Mouse (Mus musculus): ENCODE results near the gene Slc41a2. TPM values are rescaled to one million over a fixed set of nuclear protein-coding genes. Genes with fewer than 3 reads are reported as not detected.

Slc41a2 gene
- polyA plus RNA-seq, 1 experiment from 2014 or later, result 0.87 TPM

DNA sequence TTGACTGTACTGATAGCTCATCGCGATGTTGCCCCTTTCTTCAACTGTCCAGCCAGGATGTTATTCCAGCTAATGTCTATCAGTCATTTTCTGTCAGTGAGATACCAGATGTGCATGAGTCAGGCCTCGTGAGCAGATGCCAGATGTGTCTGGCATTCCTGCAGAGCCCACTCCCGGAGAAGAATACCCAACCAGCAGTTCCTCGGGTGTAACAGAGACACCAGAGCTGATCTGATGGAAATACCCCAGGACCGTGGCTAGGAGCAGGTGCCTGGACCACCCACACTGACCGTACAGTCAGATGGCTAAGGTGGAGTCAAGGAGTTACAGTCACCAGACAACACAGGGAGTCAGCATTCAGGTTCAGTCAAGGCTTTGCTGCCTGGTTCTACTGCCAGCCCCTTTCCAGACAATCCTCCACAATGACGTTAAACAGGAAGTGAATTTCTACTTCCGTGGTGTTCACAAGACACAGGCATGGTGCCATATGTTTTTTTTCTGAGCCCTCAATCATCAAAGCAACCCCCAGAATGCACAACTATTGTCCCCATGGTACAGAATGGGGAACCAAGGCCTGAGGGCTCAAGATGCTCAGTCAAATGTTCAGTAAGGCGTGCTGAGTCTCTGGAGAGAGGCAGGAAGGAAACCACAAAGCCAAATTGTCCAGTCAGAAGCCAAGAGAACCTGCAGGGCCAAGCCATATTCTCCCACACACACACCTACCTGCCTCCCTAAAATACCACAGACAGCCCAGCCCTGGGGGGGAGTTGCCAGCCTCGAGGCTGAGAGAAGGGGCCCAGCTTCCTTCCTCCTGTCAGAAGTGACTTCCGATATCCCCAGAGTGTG, 153.8 kb downstream of the Slc41a2 start:
- DNase-seq (ENCODE audit: low spot score), result peak; percentile 12
- Histone ChIP-seq H3K4me2 (ENCODE audit: low read length) (no peak overlapping the region), H3K9ac (ENCODE audit: low read depth, low read length) (no peak overlapping the region), H3K27ac (peak overlapping the region; percentile 55), H3K9me3 (replicated peaks; ENCODE audit: low read length) (no peaks in the 10 kb centered on the region), H3K4me3 (replicated peaks; ENCODE audit: low read depth, low read length) (no peak overlapping the region), H3K36me3 (ENCODE audit: insufficient read depth, low read length) (no peaks in the 10 kb centered on the region), H3K4me1 (replicated peaks; ENCODE audit: insufficient read depth, low read length) (peaks cover 11% of the 10 kb centered on the region), H3K27me3 (ENCODE audit: insufficient read depth, low read length) (no peaks in the 10 kb centered on the region)
- 46% methylated on average over 12 of the region's 12 CpGs for WGBS
- TF ChIP-seq CTCF (IDR thresholded peaks at IDR 0.05; ENCODE audit: low read depth), result no peak
- no peak for ATAC-seq (replicated peaks; ENCODE audit: low FRiP score, low read depth)

DNA sequence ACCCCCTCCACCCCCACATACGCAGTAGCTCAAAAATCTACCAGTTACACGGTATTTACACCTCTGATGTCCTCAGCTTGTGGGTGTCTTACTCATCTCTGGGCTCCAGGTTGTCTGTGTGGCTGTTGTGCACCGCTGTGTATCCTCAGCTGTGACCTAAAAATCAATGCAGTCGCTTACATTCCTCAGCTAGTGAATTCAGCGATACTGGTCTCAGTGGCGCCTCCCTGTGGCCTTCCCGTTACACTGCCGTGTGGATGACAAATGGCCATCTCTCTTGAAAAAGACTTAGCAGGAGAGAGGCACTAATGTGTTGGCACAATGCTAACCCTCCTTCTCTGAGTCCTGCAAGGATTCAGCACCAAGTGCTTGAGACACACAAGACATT, 155.1 kb downstream of the Slc41a2 start:
- peak; percentile 87 for TF ChIP-seq CTCF (IDR thresholded peaks at IDR 0.05; ENCODE audit: low read depth)
- no peak overlapping the region for H3K4me2 ChIP-seq (ENCODE audit: low read length)
- no peak overlapping the region for H3K27ac ChIP-seq
- WGBS, result 39% methylated on average over 8 of the region's 8 CpGs
- ATAC-seq (replicated peaks; ENCODE audit: low FRiP score, low read depth) (no peak), DNase-seq (ENCODE audit: low spot score) (peak; percentile 79)
- peaks cover 11% of the 10 kb centered on the region for H3K4me1 ChIP-seq (replicated peaks; ENCODE audit: insufficient read depth, low read length)
- no peaks in the 10 kb centered on the region for H3K36me3 ChIP-seq (ENCODE audit: insufficient read depth, low read length)
- H3K27me3 ChIP-seq (ENCODE audit: insufficient read depth, low read length), result no peaks in the 10 kb centered on the region
- no peak overlapping the region for H3K4me3 ChIP-seq (replicated peaks; ENCODE audit: low read depth, low read length)
- no peaks in the 10 kb centered on the region for H3K9me3 ChIP-seq (replicated peaks; ENCODE audit: low read length)
- no peak overlapping the region for H3K9ac ChIP-seq (ENCODE audit: low read depth, low read length)

DNA sequence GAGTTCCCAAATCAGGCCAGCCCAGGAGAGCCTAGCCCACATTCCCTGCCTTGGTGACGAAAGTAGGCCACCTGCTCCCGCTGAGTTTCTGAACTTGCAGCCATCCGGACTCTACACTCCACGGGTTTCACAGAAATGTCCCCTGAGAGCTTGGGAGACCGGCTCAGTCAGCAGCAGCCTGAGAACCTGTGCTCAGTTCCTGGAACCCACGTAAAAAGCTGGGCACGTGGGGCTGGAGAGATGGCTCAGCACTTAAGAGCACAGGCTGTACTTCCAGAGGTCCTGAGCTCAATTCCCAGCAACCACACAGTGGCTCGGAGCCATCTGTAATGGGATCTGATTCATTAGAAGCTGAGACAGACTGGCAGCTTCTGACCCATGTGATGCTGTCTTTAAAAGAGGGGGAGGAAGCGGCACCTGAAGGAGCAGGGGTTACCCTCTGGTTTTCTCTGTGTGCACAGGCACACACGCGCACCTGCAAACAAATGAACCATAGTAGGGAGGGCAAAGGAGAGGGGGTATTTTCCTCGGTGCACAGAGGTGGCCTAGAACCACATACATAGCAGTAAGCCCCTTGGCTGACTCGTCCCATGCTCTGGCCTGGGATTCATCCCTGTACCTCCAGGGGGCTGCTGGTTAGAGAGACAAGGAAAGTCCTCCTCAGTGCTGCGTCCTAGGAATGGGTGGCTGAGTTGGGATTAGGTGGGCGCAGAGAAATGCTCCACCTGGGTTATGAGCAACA, 155.7 kb downstream of the Slc41a2 start:
- Histone ChIP-seq H3K27me3 (ENCODE audit: insufficient read depth, low read length) (no peaks in the 10 kb centered on the region), H3K4me2 (ENCODE audit: low read length) (no peak overlapping the region), H3K9me3 (replicated peaks; ENCODE audit: low read length) (no peaks in the 10 kb centered on the region), H3K4me3 (replicated peaks; ENCODE audit: low read depth, low read length) (no peak overlapping the region), H3K4me1 (replicated peaks; ENCODE audit: insufficient read depth, low read length) (peaks cover 11% of the 10 kb centered on the region), H3K27ac (no peak overlapping the region), H3K36me3 (ENCODE audit: insufficient read depth, low read length) (no peaks in the 10 kb centered on the region), H3K9ac (ENCODE audit: low read depth, low read length) (no peak overlapping the region)
- ATAC-seq (replicated peaks; ENCODE audit: low FRiP score, low read depth), result peak; percentile 18; the same call in 1 of the 2 replicates
- 49% methylated on average over 15 of the region's 15 CpGs for WGBS
- no peak for DNase-seq (ENCODE audit: low spot score)
- no peak for TF ChIP-seq CTCF (IDR thresholded peaks at IDR 0.05; ENCODE audit: low read depth)

Other genes with a start within 250 kb of the Slc41a2 start
- 0.50 and 0.55 TPM in 2 replicates for gene D10Wsu102e, start 22.3 kb upstream of the Slc41a2 start, polyA plus RNA-seq (2015; fragmentation: Nextera tagmentation; extraction: Ambion mirVana)
- 0.29 and 0.47 TPM in 2 replicates for gene Aldh1l2, start 196.3 kb upstream of the Slc41a2 start, polyA plus RNA-seq (2015; fragmentation: Nextera tagmentation; extraction: Ambion mirVana)
- 21.7 and 32.6 TPM in 2 replicates for gene Washc4, start 205.9 kb upstream of the Slc41a2 start, polyA plus RNA-seq (2015; fragmentation: Nextera tagmentation; extraction: Ambion mirVana)

Data from kidney, postnatal 0 days (tissue).